Mouse (Mus musculus) MN1 (cell line): Measurements from ENCODE around the gene Mtus2.

Experiments used
- DNase-seq: peaks from one replicate; pipeline ENCODE4 v3.0.0-alpha.2; 2016; ENCODE audit warnings: low spot score

Gene Mtus2

GRCm38 (mm10) chr5:148041661-148042060 lies 84.5 kb downstream of the Mtus2 start:
- no peak for DNase-seq

GRCm38 (mm10) chr5:148048200-148048599 lies 91.1 kb downstream of the Mtus2 start:
- DNase-seq = no peak

DNA sequence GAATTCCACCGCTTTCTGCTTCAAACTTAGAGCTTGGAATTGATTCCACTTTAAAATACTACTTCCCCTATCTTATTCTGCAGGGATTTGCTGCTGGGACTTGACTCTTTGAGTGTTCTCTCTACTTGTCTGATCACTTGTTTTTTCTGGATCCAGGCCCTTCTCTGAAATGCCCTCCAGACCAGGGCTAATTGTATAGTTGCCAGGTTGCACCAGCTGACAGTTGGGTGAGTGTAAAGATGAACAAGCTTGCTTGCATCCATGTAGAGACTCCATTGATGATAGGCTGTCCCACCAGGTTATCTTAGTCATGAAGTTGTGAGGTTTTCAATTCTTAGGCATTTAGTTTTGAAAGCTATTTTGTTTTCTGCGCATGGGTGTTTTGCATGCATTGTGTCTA lies 92.2 kb downstream of the Mtus2 start:
- DNase-seq = no peak

DNA sequence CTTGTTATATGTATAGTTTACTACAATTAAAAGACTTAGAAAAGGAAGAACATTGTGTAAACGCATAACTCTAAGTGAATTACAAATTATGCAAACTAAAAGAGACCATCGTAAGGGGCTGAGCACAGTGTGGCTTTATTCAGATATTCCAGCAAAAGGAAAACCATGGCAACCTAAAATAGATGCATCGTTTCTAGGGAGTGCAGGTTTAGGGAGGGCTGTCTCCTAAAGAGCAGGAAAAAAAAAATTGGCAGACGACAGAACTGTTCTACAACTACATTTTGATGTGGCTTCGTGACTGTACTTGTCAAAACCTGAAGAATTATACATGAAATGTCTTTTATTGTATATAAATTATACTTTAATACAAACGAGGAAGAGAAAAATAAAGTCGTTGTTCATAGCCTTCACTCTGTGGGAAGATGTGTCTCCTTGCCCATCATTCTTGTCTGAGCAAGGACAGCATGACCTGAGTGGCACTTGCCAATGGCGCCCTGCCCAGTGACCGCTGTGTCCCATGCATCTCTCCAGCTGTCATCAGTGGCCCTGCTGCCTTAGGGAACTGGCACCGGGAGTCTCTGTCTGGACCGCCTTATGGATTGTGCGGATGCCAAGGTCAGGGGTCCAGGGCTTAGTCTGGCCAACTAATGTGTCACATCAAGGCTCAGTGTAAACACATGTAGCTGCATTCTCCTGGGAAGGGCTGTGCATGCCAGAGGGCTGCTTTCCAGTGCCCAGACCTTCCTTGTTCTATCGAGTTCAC lies 95.9 kb downstream of the Mtus2 start:
- DNase-seq = no peak

DNA sequence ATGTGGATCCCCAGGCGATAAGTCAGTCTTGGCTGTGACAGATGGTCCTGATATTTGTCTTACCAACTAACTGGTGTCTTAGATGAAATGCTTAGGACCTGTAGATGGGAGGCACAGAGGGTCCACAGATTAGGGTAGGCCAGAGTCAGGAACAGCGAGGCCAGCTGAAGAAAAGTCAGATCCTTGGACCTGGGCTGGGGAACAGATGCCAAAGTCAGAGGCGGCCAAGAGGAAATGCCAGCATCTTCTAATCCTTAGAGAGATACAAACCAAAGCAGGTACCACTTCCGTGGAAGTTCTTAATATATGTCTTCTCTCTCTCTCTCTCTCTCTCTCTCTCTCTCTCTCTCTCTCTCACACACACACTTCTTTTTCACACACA lies 96.5 kb downstream of the Mtus2 start:
- no peak for DNase-seq

DNA sequence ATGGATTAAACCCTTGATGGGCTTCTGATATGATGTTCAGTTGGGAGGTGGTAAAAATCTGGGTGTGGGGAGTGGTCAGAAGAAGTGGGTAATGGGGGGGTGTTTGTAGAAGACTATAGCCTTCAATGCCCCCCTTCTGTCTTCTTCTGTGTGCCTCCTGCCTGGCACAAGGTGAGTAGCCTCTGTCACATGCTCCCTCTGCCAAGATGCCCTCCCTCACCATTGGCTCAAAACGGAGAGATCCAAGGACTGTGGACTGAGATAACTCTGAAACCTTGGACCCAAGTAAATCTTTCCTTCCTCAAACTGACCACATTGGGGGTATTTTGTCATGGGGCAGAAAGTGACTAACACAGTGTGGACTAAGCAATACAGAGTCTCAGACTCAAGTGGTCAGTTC lies 99.7 kb downstream of the Mtus2 start:
- no peak for DNase-seq

DNA sequence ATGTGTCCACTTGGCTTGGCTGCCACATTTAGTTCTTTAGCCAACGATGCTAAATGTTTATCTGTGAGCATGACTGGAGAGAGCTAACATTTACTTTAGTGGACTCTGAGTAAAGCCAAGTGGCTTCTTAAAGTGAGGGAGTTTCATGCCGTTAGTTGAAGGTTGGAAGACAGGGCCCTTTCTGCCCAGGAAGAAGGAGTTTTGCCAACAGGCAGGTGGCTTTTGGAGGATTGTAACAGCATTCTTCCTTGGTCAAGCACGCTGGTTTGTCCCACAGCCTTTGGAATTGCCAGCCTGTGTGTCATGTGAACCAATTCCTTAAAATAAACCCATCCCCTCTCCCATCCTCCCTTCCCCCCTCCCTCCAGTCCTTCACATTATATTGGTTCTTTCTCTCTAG lies 100.3 kb downstream of the Mtus2 start:
- DNase-seq = no peak

- no peak for DNase-seq
Measured at GRCm38 (mm10) chr5:148059339-148059738, 102.2 kb downstream of the Mtus2 start.

- DNase-seq = no peak
Measured at GRCm38 (mm10) chr5:148061869-148062268, 104.7 kb downstream of the Mtus2 start.

DNA sequence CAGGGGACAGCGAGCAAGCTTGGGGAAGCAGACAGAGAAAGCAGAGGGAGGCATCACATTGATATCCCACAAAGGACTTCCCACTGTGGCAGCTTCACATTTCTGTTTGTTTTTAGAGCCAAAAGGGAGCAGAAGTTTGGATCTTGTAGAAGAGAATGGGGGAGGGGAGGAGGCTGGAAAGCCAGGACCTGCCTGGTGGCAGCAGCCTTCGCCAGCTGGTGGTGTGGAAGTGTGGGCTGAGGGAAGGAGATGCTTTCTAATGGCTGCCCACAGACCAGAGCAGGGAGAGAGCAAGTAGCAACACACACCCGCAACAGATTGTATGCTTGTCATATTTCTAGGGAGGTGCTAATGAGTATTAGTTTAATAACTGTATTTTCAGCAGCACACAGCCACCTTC lies 106.6 kb downstream of the Mtus2 start:
- no peak for DNase-seq

GRCm38 (mm10) chr5:148065251-148065650 lies 108.1 kb downstream of the Mtus2 start:
- no peak for DNase-seq

- no peak for DNase-seq
Measured at GRCm38 (mm10) chr5:148069909-148070308, 112.8 kb downstream of the Mtus2 start.

- DNase-seq = no peak
Measured at GRCm38 (mm10) chr5:148071800-148072199, 114.7 kb downstream of the Mtus2 start.

GRCm38 (mm10) chr5:148073461-148073860 lies 116.3 kb downstream of the Mtus2 start:
- no peak for DNase-seq

DNA sequence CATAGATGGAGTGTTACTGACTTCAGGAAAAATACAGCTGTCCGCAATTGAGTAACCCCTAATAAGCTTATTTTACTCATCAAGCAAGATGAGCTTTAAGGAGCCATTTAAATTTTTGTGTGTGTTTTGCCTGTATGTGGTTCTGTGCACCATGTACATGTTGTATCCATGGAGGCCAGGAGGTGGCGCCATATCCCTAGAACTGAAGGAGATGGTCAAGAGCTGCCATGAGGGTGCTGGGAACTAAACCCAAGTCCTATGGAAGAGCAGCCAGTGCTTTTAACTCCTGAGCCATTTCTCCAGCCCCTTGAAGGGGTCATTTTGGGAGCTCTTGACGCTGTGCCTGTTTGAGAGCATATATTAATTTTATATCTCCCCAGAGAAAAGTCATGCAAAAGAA lies 122.6 kb downstream of the Mtus2 start:
- DNase-seq = no peak

- DNase-seq = no peak
Measured at GRCm38 (mm10) chr5:148083541-148083940, 126.4 kb downstream of the Mtus2 start.

DNA sequence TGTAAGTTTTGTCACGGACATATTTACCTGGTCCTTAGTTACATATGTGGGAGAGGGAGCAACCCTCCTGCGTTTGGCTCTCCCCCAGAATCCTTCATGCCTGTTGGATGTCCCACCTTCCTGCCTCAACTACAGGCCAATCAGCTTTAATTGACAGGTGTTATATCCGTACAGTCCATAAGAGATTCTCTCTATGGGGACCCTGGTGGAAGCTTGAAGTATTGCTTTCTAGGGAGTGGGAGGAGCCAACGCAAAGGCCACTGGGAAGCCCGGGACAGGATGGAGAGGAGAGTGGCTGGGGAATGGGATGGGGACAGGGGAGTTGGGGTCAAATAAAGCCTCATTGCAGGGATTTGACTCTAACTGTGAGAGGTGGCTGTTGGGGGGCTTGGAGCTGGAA lies 127.6 kb downstream of the Mtus2 start:
- DNase-seq = no peak

GRCm38 (mm10) chr5:148087796-148088195 lies 130.7 kb downstream of the Mtus2 start:
- DNase-seq = no peak

DNA sequence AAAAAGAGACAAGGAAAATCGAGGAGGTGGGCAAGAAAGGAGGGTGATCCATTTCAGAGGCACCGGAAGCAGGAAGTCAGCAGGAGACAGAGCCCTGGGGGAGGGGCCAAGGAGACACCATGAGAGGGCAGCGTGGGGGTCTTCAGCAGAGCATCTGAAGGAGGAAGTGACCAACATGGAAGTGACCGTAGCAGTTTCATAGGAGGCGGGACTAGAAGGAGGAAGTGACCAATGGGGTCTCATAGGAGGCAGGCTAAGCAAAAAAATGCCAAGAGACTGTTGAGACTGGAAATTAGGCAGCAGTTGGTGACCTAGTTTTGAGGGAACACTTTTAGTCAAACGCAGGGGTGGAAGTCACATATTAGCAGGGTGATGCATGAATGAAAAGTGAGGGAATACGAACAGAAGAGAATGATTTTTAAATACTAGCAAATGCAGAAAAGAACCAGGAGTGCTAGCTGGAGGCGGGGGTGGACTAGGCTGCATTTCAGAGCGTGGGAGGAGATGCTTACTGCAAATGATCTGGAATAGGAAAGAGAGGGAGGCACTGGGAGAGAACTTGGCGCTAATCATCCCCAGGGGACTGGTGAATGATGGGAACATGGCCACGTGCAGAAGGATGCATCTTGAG lies 133.2 kb downstream of the Mtus2 start:
- no peak for DNase-seq

- DNase-seq = no peak
Measured at GRCm38 (mm10) chr5:148094640-148095039, 137.5 kb downstream of the Mtus2 start.

DNA sequence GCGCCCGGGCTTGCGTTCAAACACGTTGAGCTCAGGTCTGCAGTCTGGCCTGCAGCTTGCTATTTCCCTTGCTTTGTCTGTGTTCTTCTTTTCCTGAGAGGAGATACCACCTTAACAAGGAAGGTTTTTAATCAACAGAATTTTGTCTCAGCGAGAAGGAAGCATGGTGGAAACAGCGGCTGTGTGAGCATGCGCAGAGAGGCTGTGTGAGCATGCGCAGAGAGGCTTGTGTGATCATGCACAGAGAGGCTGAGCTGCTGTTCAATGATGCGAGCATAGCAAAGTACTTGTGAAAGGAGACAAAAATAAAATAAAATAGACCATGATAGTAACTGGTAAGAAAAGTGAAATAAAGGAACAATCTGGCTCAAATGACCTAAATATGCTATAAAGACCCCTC lies 142.2 kb downstream of the Mtus2 start:
- DNase-seq = no peak

GRCm38 (mm10) chr5:148107324-148107723 lies 150.2 kb downstream of the Mtus2 start:
- DNase-seq = no peak

GRCm38 (mm10) chr5:148107890-148108289 lies 150.8 kb downstream of the Mtus2 start:
- no peak for DNase-seq

DNA sequence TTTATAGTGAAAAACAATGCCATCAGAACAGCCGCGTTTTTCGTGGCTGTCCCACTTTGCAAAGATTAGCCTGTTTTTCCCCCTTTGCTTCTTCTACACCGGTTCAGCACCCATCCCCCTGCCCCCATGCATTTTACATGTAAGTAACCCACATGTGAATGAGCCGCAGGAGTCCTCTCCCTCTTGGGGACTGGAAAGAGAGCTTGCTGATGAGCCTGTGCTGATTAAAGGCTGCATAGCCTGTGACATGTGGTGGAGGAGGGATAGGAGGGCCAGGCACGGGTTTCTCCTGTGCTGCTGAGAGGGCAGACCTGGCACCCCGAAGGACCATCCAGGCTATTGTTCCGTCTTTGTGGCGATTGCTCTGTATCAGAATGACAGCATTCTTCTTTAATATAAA lies 151.2 kb downstream of the Mtus2 start:
- no peak for DNase-seq
